Mouse (Mus musculus) midbrain, embryonic 13.5 days (tissue): ENCODE measurements around the gene E4f1. TPM values are rescaled to one million over a fixed set of nuclear protein-coding genes. Genes with fewer than 3 reads are reported as not detected.
"Not testable (repeated sequence)": the region's sequence is repeated elsewhere in the genome, so short reads cannot be mapped to it uniquely, and the experiment has no call there.

ENCODE experiments used
- ATAC-seq: fragments of 200-750 bp; cut with Nextera tagmentation; 2 replicates; pipeline ENCODE4 v1.8.0; 2017; ENCODE audit warnings: mild to moderate bottlenecking, moderate TSS enrichment, moderate library complexity
- H3K27ac ChIP-seq: fragments of 300-500 bp; sonication (generic); 2 replicates; pipeline ENCODE4 v1.5.1; 2015; ENCODE audit warnings: inconsistent platforms, mild to moderate bottlenecking, moderate library complexity
- H3K27me3 ChIP-seq: fragments of 300-500 bp; sonication (generic); 2 replicates; pipeline ENCODE4 v1.6.1; 2015; ENCODE audit warnings: mild to moderate bottlenecking, inconsistent platforms
- H3K36me3 ChIP-seq: fragments of 300-500 bp; sonication (generic); 2 replicates; pipeline ENCODE4 v1.6.1; 2015; ENCODE audit warnings: mild to moderate bottlenecking, inconsistent platforms
- H3K4me1 ChIP-seq: fragments of 300-500 bp; sonication (generic); replicated peaks from 2 replicates; pipeline ENCODE4 v1.6.1; 2015; ENCODE audit warnings: inconsistent platforms
- H3K4me2 ChIP-seq: fragments of 300-500 bp; sonication (generic); replicated peaks from 2 replicates; pipeline ENCODE4 v1.6.1; 2015; ENCODE audit warnings: moderate library complexity, mild to moderate bottlenecking, inconsistent platforms
- H3K4me3 ChIP-seq: fragments of 300-500 bp; sonication (generic); replicated peaks from 2 replicates; pipeline ENCODE4 v1.5.1; 2015; ENCODE audit warnings: mild to moderate bottlenecking, inconsistent platforms
- H3K9ac ChIP-seq: fragments of 300-500 bp; sonication (generic); replicated peaks from 2 replicates; pipeline ENCODE4 v1.6.1; 2015; ENCODE audit warnings: mild to moderate bottlenecking, inconsistent platforms
- H3K9me3 ChIP-seq: fragments of 300-500 bp; sonication (generic); 2 replicates; pipeline ENCODE4 v1.6.1; 2016; ENCODE audit warnings: mild to moderate bottlenecking, inconsistent platforms
- WGBS: fragments of 180-500 bp; shearing (Covaris S2); methylation state at CpG from one replicate; pipeline ENCODE4 v1.1.7; 2015; 5-methylcytosine and 5-hydroxymethylcytosine counted together
- polyA plus RNA-seq: library from polyadenylated mRNA; unstranded; fragments of >200 nt; fragmentation: Nextera tagmentation; extraction: Ambion mirVana; gene quantifications from 2 replicates; pipeline ENCODE4 v1.2.1, GENCODE M21; 2015

E4f1 gene
- polyA plus RNA-seq, 1 experiment from 2014 or later, result 45.1 TPM

DNA sequence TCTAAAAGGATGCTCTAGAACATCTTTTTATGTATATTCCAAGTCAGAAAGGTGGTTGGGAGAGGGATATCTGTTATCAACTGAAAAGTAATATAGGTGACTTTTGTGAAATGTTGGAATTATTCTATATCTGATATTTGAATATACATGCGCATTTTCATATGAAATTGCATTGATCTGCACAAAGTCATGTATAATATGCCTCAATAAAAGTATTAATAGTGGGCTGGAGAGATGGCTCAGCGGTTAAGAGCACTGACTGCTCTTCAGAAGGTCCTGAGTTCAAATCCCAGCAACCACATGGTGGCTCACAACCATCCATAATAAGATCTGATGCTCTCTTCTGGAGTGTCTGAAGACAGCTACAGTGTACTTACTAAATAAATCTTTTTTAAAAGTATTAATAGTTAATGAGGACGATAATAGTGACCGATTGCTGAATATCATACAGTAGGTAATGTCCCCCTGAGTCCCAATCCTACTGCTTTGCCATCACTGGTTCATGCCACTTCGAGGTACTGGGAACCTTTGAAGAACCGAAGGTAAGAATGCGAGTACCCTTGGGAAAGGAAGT lies 690 bp downstream of the E4f1 start:
- peak overlapping the region; percentile 85 for H3K27ac ChIP-seq
- H3K36me3 ChIP-seq, result peaks cover 20% of the 10 kb centered on the region
- no peaks in the 10 kb centered on the region for H3K9me3 ChIP-seq
- WGBS, result 18% methylated on average over 7 of the region's 7 CpGs
- H3K4me1 ChIP-seq, result peaks cover 38% of the 10 kb centered on the region
- no peak for ATAC-seq
- H3K27me3 ChIP-seq, result no peaks in the 10 kb centered on the region
- H3K9ac ChIP-seq, result peak overlapping the region; percentile 65
- peak overlapping the region; percentile 88 for H3K4me3 ChIP-seq
- peak overlapping the region; percentile 100 for H3K4me2 ChIP-seq

DNA sequence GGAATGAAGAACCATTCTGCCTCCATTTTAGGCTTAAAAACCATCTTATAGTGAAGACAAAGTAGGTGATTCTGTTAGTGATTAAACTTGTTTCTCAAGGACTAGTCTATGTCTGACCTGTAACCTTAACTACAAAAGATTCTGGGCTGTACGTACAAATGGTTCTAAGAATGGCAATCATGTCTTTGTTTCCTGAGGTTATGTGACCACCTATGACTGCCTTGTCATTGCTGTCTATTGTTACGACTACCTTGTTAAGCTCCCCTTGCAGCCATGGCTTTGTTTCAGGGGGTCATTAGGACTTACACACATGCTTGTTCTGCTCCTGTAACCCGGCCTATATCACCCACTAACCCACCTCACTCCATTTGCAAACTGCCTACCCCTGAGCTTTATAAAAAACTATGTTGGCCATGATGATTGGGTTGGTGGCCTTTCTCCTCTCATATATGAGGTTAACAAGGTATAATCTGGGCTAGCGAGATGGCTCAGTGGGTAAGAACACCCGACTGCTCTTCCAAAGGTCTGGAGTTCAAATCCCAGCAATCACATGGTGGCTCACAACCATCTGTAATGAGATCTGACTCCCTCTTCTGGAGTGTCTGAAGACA lies 1.4 kb downstream of the E4f1 start:
- H3K4me2 ChIP-seq, result no peak overlapping the region
- H3K27ac ChIP-seq, result no peak overlapping the region
- peaks cover 14% of the 10 kb centered on the region; the same call in 1 of the 2 replicates for H3K36me3 ChIP-seq
- no peak overlapping the region for H3K4me3 ChIP-seq
- 92% methylated on average over 5 of the region's 5 CpGs for WGBS
- H3K9me3 ChIP-seq, result no peaks in the 10 kb centered on the region
- H3K4me1 ChIP-seq, result peaks cover 34% of the 10 kb centered on the region
- H3K9ac ChIP-seq, result no peak overlapping the region
- no peak for ATAC-seq
- no peaks in the 10 kb centered on the region for H3K27me3 ChIP-seq

DNA sequence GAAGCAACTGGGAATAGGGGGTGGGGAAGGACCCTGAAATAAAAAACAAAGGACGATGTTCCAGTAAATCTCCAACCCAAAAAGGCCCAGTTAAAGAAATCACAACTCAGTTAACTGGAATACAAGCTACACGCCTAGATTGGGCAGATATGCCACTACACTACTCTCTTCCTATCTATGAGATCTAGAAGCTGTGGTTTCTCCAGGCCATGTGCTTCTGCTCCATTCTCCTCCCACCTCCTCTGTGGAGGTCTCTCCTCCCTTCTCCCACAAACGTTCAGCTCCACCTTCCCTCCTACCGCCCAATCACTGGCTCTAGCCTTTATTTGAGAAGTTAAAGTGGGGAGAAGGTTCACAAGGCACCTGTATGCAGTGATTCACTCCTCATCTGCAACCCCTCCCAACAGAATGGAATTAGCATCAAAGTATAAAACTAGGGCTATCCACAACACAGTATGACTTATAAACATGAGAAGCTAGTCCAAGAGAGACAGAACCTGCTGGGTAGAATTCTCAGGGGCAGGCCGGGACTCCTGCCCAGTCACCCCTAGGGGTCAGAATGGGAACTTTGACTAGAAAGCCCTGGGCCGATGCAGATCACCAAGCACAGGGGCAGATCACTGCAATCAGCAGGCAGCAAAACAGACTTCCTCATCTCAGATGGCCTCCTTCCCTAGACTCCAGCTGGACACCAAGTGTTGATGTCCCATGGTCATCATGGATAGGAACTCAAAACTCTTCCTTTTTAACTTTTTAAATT lies 6.6 kb downstream of the E4f1 start:
- no peak overlapping the region for H3K27ac ChIP-seq
- no peaks in the 10 kb centered on the region for H3K27me3 ChIP-seq
- H3K4me2 ChIP-seq, result no peak overlapping the region
- no peak overlapping the region for H3K4me3 ChIP-seq
- 63% methylated on average over 6 of the region's 6 CpGs for WGBS
- ATAC-seq, result no peak
- H3K4me1 ChIP-seq, result no peaks in the 10 kb centered on the region
- no peaks in the 10 kb centered on the region for H3K36me3 ChIP-seq
- H3K9ac ChIP-seq, result no peak overlapping the region
- H3K9me3 ChIP-seq, result no peaks in the 10 kb centered on the region

DNA sequence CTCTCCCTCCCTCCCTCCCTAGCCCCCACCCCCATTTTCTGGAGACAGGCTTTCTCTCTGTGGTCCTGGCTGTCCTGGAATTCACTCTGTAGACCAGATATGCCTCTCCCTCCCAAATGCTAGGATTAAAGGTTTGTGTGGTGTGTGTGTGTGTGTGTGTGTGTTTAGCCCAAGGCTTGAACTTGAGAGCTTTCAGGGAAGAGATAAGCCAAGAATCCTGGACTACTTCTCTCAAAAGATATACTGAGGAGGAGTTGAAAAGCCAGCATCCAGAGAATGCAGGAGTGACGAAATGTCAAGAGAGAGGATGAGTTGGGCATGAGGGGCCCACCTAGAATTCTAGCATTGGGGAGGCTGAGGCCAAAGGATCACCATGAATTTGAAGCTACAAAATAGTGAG lies 7.2 kb downstream of the E4f1 start:
- Histone ChIP-seq H3K27me3 (no peaks in the 10 kb centered on the region), H3K4me3 (no peak overlapping the region), H3K4me1 (no peaks in the 10 kb centered on the region), H3K9me3 (no peaks in the 10 kb centered on the region), H3K9ac (no peak overlapping the region), H3K36me3 (no peaks in the 10 kb centered on the region), H3K27ac (no peak overlapping the region), H3K4me2 (no peak overlapping the region)
- 92% methylated on average over 1 of the region's 1 CpGs for WGBS
- no peak for ATAC-seq

DNA sequence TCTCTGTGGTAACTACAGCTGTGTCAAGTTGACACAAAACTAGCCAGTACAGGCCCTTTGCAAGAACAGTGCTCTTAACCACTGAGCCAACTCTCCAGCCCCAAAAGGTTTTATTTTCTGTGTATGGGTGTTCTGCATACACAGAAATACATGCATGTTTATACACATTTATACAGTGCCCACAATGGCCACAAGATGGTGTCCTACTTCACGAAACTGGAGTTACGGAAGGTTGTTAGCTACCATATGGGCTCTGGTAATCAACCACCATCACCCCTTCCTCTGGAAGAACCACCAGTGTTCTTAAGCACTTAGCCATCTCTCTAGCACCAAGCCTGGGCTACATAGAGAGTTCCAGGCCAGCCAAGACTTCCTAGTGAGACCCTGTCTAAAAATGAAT lies 8.5 kb downstream of the E4f1 start:
- H3K27ac ChIP-seq, result no peak overlapping the region
- 61% methylated on average over 2 of the region's 2 CpGs for WGBS

DNA sequence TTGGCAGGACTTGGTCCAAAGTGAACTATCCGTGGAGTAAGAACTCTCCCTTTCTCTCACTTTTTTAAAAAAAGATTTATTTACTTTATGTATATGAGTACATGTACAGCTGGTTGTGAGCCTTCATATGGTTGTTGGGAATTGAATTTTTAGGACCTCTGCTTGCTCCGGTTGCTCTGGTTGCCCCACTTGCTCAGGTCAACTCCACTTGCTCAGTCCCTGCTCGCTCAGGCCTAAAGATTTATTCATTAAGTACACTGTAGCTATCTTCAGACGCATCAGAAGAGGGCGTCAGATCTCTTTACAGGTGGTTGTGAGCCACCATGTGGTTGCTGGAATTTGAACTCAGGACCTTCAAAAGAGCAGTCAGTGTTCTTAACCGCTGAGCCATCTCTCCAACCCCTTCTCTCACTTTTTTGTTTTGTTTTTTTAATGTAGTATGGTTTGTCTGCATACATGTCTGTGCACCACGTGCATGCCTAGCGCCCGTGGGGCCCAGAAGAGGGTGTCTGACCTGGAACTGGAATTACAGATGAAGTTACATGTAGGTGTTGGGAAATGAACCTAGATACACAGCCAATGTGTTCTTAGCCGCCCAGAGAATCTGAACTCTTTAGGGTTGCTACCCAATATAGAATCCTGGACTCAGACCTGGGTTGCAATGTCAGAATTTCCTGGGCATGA lies 14.4 kb downstream of the E4f1 start:
- Histone ChIP-seq H3K27ac (peak overlapping the region; percentile 91; the same call in 1 of the 2 replicates), H3K36me3 (peaks cover 13% of the 10 kb centered on the region), H3K4me1 (peaks cover 15% of the 10 kb centered on the region), H3K4me2 (peak overlapping the region; percentile 85), H3K4me3 (peak overlapping the region; percentile 88)
- not testable (repeated sequence) for H3K9ac ChIP-seq, H3K27me3 ChIP-seq, H3K9me3 ChIP-seq
- WGBS, result 51% methylated on average over 10 of the region's 10 CpGs
- ATAC-seq, result peak; percentile 21

More for the DNA sequence above, 8.5 kb downstream of the E4f1 start:
- Histone ChIP-seq H3K27me3 (no peaks in the 10 kb centered on the region), H3K4me2 (no peak overlapping the region), H3K4me3 (no peak overlapping the region), H3K36me3 (no peaks in the 10 kb centered on the region), H3K4me1 (no peaks in the 10 kb centered on the region), H3K9ac (no peak overlapping the region), H3K9me3 (no peaks in the 10 kb centered on the region)
- no peak for ATAC-seq

DNA sequence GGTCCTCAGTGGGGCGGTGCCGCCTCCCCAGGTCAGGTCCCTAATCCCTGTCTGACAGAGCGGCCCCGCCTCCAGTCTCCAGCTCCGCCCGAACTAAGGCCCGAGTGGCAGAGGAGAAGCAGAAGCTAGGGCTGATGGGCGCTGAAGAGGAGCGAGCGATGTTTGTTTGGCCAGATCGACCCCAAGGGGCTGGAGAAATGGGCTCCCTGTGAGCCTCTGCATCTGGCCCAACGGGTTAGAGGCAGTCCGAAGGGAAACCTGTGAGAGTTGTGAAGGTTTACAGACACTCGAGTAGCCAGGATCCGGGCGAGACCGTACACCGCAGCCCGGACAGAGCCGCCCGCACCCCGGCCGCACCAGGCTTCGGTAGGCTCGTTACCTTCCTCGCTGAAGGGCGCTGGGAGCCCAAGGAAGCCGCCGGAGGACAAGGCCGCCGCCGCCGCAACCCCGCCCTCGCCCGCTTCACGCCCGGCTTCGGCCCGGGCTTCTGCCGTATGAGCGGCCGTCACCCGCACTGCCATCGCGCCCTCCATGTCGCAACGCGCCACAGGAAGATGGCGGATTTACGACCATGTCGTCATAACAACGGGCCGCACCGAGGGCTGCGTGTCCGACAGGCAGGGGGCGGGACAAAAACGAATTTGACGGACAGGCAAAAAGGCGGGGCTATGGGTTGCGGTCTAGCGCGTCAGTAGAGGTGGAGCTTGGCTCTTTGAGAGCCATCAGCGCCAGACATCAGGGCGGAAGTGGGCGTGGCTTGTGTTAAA lies 15.2 kb downstream of the E4f1 start:
- peaks cover 15% of the 10 kb centered on the region for H3K4me1 ChIP-seq
- peaks cover 20% of the 10 kb centered on the region for H3K36me3 ChIP-seq
- under 1% methylated on average over 67 of the region's 67 CpGs for WGBS
- no peaks in the 10 kb centered on the region for H3K27me3 ChIP-seq
- peak overlapping the region; percentile 85 for H3K4me2 ChIP-seq
- no peaks in the 10 kb centered on the region for H3K9me3 ChIP-seq
- H3K27ac ChIP-seq, result peak overlapping the region; percentile 91
- ATAC-seq, result peak; percentile 93
- peak overlapping the region; percentile 88 for H3K4me3 ChIP-seq
- H3K9ac ChIP-seq, result peak overlapping the region; percentile 90

DNA sequence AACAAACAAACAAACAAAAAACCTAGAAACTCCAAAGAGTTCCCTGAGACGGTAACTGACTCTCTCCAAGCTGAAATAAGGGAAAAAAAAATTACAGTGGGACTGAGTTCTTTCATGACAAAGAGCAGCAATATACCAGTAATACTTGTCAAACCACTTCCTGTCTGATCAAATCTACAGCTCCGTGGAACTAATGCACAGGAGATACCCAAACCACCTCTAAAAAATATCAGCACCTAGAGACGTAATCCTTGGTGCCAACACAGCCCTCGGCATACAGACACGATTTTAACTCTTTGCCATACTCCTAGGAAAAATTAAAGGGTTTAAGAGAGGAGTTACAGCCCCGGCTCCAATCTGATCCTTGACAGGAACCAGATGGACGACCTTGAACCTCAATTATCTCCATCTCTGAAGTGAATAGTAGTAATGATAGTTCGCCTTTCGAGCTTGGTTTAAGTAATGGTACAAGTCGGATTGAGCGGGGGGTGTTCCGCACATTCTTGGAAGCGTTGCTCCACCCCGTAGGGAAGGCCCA lies 15.8 kb downstream of the E4f1 start:
- Histone ChIP-seq H3K9ac (peak overlapping the region; percentile 90), H3K36me3 (peaks cover 26% of the 10 kb centered on the region), H3K4me1 (peaks cover 15% of the 10 kb centered on the region), H3K9me3 (no peaks in the 10 kb centered on the region), H3K27me3 (no peaks in the 10 kb centered on the region), H3K4me3 (peak overlapping the region; percentile 88), H3K4me2 (peak overlapping the region; percentile 85), H3K27ac (peak overlapping the region; percentile 91)
- no peak for ATAC-seq
- WGBS, result 10% methylated on average over 14 of the region's 14 CpGs

DNA sequence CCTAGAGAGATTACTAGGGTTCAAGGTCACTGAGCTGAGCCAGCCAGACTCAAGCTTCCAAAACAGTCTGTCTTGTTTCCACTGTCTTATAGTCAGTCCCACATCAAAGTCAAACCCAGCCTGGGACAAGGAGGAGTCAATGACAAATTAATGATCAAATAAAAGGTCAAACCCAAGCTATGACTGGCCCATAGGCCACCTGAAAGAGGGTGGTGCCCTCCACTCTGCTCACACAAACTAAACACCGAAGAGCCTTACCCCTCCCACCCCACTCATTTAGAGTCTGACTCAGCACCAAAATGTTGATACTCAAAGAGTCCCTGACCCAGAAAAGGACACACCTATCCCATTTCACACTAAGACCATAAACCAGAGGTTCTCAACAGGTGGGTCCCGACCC lies 16.7 kb downstream of the E4f1 start:
- no peaks in the 10 kb centered on the region for H3K9me3 ChIP-seq
- H3K4me3 ChIP-seq, result peak overlapping the region; percentile 88; the same call in 1 of the 2 replicates
- H3K36me3 ChIP-seq, result peaks cover 36% of the 10 kb centered on the region
- H3K4me2 ChIP-seq, result peak overlapping the region; percentile 85; the same call in 1 of the 2 replicates
- no peak overlapping the region for H3K9ac ChIP-seq
- 95% methylated on average over 2 of the region's 2 CpGs for WGBS
- H3K27ac ChIP-seq, result no peak overlapping the region
- peaks cover 15% of the 10 kb centered on the region for H3K4me1 ChIP-seq
- ATAC-seq, result no peak
- H3K27me3 ChIP-seq, result no peaks in the 10 kb centered on the region

DNA sequence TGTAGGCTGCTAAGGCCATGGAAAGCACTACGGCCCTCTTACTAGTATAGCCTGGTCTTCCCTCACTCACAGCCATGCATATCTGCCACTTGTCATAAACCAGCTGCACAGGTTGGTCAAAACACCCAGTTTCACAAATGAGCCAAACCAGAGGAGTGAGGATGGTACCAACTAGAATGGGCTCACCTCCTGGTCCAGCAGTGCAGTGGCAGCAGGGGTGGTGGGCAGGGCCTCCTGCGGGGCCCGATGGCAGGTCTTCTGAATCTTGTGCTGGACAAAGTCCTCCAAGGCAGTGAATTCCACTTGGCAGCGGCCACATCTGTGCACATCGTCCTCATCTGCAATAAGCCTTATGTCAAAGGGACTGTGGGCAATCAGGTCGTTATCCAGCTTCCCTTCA lies 18.9 kb downstream of the E4f1 start:
- Histone ChIP-seq H3K4me1 (peaks cover 15% of the 10 kb centered on the region), H3K27me3 (no peaks in the 10 kb centered on the region), H3K9ac (no peak overlapping the region), H3K4me3 (no peak overlapping the region), H3K9me3 (no peaks in the 10 kb centered on the region), H3K4me2 (no peak overlapping the region), H3K27ac (no peak overlapping the region), H3K36me3 (peaks cover 57% of the 10 kb centered on the region)
- 97% methylated on average over 6 of the region's 6 CpGs for WGBS
- no peak for ATAC-seq

DNA sequence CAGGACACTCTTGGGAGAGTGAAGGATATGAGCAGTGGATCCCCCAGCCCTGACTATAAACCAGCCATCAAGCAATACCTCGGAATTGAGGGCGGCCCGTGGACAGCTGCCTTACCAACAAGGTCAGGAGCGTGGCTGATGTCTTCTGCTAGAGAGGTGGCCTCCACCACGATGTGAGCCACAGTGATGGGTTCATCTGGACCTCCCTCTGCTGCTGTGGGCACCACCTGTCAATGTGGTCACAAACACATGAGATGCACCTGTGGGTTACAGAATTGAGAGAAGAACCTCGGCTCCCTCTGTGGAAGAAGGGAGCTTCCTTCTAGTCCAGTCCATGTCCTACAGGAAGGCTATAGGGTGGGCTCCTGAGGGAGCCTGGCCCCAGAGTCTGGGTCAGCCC lies 20.6 kb downstream of the E4f1 start:
- Histone ChIP-seq H3K4me1 (peaks cover 15% of the 10 kb centered on the region), H3K4me3 (no peak overlapping the region), H3K27ac (no peak overlapping the region), H3K27me3 (no peaks in the 10 kb centered on the region), H3K9ac (no peak overlapping the region), H3K36me3 (peaks cover 74% of the 10 kb centered on the region), H3K4me2 (no peak overlapping the region), H3K9me3 (no peaks in the 10 kb centered on the region)
- ATAC-seq, result no peak
- 94% methylated on average over 6 of the region's 6 CpGs for WGBS
